27 mouse cellular contexts compared by ENCODE assay signal in the genomic region with DNA sequence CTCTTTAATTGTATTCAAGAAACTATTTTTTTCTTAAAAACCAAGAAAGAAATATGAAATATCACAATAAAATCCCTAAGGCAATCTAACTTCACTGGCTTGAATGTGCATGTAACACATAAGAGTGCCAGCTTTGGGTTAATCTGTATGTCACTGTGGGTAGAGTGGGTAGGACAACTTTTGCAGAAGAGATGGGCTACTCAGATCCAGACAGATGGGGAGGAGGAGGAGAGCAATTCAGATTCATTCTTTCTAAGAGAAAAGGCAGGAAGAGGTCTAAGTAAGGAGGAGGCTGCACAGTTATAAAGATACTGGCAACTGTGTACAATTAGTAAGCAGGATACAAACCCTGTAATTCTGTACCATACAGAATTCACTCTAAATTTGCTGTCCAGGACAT.
"Had no signal": no experiment of that assay in that cellular context is flagged by ENCODE, and none has a peak within 500 bp of the region (broad histone marks: within the 10 kb centered on the region; RNA-seq: fewer than 3 reads in every experiment).

No protein-coding gene starts in this region.

- ATAC-seq: forebrain, embryonic 16.5 days; hindbrain, embryonic 16.5 days; inflammation-experienced regulatory T-cells, adult 6 months; intestine, embryonic 15.5 days; intestine, postnatal 0 days had no signal

- H3K4me3 ChIP-seq: gastrocnemius, adult 2 months; heart, embryonic 10.5 days; heart, embryonic 12.5 days; hindbrain, embryonic 10.5 days; hindbrain, embryonic 12.5 days; intestine, embryonic 15.5 days; layer of hippocampus, adult 2 months; left cerebral cortex, adult 2 months; limb, embryonic 10.5 days; limb, embryonic 12.5 days; liver, embryonic 13.5 days had no signal

- DNase-seq: gastrocnemius, adult 2 months; gastrocnemius, postnatal 10 days; gastrocnemius, postnatal 25 days; heart, adult 18-20 months; heart, postnatal 10 days; heart, postnatal 4 days; kidney, adult 18-20 months; kidney, adult 8-10 months; kidney, postnatal 10 days; kidney, postnatal 25 days; kidney, postnatal 4 days; liver; liver, embryonic 13.5 days had no signal

- H3K27ac ChIP-seq: gastrocnemius, adult 2 months; heart, embryonic 10.5 days; hindbrain, embryonic 10.5 days; hindbrain, embryonic 12.5 days; hindbrain, embryonic 14.5 days; intestine, embryonic 15.5 days; layer of hippocampus, adult 2 months; limb, embryonic 10.5 days; limb, embryonic 12.5 days; liver, embryonic 13.5 days had no signal

- H3K4me1 ChIP-seq: heart, embryonic 10.5 days; hindbrain, embryonic 10.5 days; hindbrain, embryonic 12.5 days; intestine, embryonic 15.5 days; limb, embryonic 10.5 days; limb, embryonic 12.5 days; liver, embryonic 13.5 days had no signal

- H3K27me3 ChIP-seq: heart, embryonic 12.5 days; hindbrain, embryonic 12.5 days; intestine, embryonic 15.5 days; limb, embryonic 12.5 days; liver, embryonic 13.5 days had no signal

- H3K36me3 ChIP-seq: heart, embryonic 10.5 days; heart, embryonic 12.5 days; hindbrain, embryonic 10.5 days; hindbrain, embryonic 12.5 days; intestine, embryonic 15.5 days; limb, embryonic 10.5 days; limb, embryonic 12.5 days; liver, embryonic 13.5 days had no signal
